Mouse (Mus musculus) spleen, postnatal 36 days (tissue): ENCODE measurements around the gene Cep63.

Experiments used
- DNase-seq, 2 experiments: peaks; one replicate each; pipeline ENCODE4 v3.0.0; 2022; ENCODE audit warnings: low spot score in 2 of 2, mixed read lengths in 1 of 2

The Cep63 gene

GRCm38 (mm10) chr9:102558463-102558862 lies 67.9 kb downstream of the Cep63 start:
- no peak for DNase-seq

- DNase-seq = no peak
These were observed 72.6 kb downstream of the Cep63 start for GRCm38 (mm10) chr9:102553781-102554180.

- no peak for DNase-seq
These were observed 74.6 kb downstream of the Cep63 start for GRCm38 (mm10) chr9:102551771-102552170.

GRCm38 (mm10) chr9:102549211-102549610 lies 77.1 kb downstream of the Cep63 start:
- DNase-seq = no peak

- no peak for DNase-seq
These were observed 79.3 kb downstream of the Cep63 start for GRCm38 (mm10) chr9:102547028-102547354.

GRCm38 (mm10) chr9:102546256-102547027 lies 79.9 kb downstream of the Cep63 start:
- no peak for DNase-seq

GRCm38 (mm10) chr9:102545406-102546255 lies 80.7 kb downstream of the Cep63 start:
- DNase-seq = no peak

GRCm38 (mm10) chr9:102544773-102545366 lies 81.5 kb downstream of the Cep63 start:
- DNase-seq = peak; percentile 58 to 70

GRCm38 (mm10) chr9:102544116-102544772 lies 82.1 kb downstream of the Cep63 start:
- DNase-seq = no peak

- no peak for DNase-seq
These were observed 82.6 kb downstream of the Cep63 start for GRCm38 (mm10) chr9:102543761-102544115.

- DNase-seq = peak in 1 of 2 experiments; percentile 18
These were observed 83.8 kb downstream of the Cep63 start for GRCm38 (mm10) chr9:102542540-102542939.

- DNase-seq = peak; percentile 35 to 37
These were observed 84.7 kb downstream of the Cep63 start for GRCm38 (mm10) chr9:102541666-102542065.

GRCm38 (mm10) chr9:102539699-102540098 lies 86.6 kb downstream of the Cep63 start:
- DNase-seq = peak; percentile 20 to 29

- DNase-seq = no peak
These were observed 89.4 kb downstream of the Cep63 start for GRCm38 (mm10) chr9:102536968-102537367.
